ENCODE assay signal across 14 mouse cellular contexts in the genomic region with DNA sequence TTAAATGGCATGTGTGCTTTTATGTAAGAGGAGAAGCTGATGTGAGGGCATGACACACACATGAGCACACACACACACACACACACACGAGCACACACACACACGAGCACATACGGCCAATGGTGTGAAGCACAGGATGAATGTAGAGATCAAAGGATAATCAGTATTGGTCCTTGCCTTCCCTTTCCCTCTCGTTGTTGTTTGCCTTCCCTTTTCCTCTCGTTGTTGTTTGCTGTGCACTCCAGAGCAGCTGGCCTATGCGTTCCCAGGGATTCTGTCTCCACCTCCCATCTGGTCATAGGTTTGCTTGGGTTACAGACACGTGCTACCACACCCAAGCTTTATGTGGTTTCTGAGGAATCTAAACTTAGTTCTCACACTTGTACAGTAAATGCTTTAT.
DNase-seq lines count a peak whose midpoint lies in the region; ATAC-seq lines count a peak whose summit lies in the region.
"Had no signal": no experiment of that assay in that cellular context is flagged by ENCODE, and none has a peak within 500 bp of the region (broad histone marks: within the 10 kb centered on the region; RNA-seq: fewer than 3 reads in every experiment).

No protein-coding gene starts in this region.

- H3K9ac ChIP-seq in forebrain, embryonic 11.5 days (ENCODE audit: low read length): no peak overlapping the region
- 0 out of 2 replicates have a peak overlapping the region, but pooled peaks have one; percentile 13 for H3K9ac ChIP-seq in neural tube, embryonic 12.5 days
- H3K9ac ChIP-seq in neural tube, embryonic 15.5 days (replicated peaks): no peak overlapping the region
- H3K9ac ChIP-seq in midbrain, embryonic 13.5 days (replicated peaks): 0 out of 2 replicates have a peak overlapping the region, but pooled peaks have one; percentile 23
- H3K9ac ChIP-seq: liver, embryonic 13.5 days had no signal

- H3K27ac ChIP-seq in forebrain, embryonic 11.5 days (ENCODE audit: low read depth, low read length): no peak overlapping the region
- H3K27ac ChIP-seq in forebrain, embryonic 10.5 days: no peak overlapping the region
- no peak overlapping the region for H3K27ac ChIP-seq in neural tube, embryonic 12.5 days
- no peak overlapping the region for H3K27ac ChIP-seq in neural tube, embryonic 15.5 days (replicated peaks)
- H3K27ac ChIP-seq in midbrain, embryonic 13.5 days: peak overlapping the region; percentile 47; the same call in 1 of the 2 replicates
- H3K27ac ChIP-seq: liver, embryonic 13.5 days had no signal

- no peak overlapping the region for H3K4me2 ChIP-seq in forebrain, embryonic 11.5 days (ENCODE audit: low read depth, low read length, severe bottlenecking)
- no peak overlapping the region for H3K4me2 ChIP-seq in neural tube, embryonic 12.5 days (replicated peaks)
- H3K4me2 ChIP-seq in neural tube, embryonic 15.5 days: no peak overlapping the region
- no peak overlapping the region for H3K4me2 ChIP-seq in midbrain, embryonic 13.5 days (replicated peaks)
- H3K4me2 ChIP-seq: heart, embryonic 11.5 days; liver, embryonic 13.5 days had no signal

- no peaks in the 10 kb centered on the region for H3K27me3 ChIP-seq in forebrain, embryonic 11.5 days (ENCODE audit: control insufficient read depth, insufficient read depth, low read length)
- H3K27me3 ChIP-seq in forebrain, embryonic 10.5 days (ENCODE audit: poor library complexity, severe bottlenecking): peaks cover 5% of the 10 kb centered on the region; the same call in 1 of the 2 replicates
- no peaks in the 10 kb centered on the region for H3K27me3 ChIP-seq in neural tube, embryonic 12.5 days (replicated peaks)
- H3K27me3 ChIP-seq in neural tube, embryonic 15.5 days (replicated peaks): no peaks in the 10 kb centered on the region
- H3K27me3 ChIP-seq in midbrain, embryonic 13.5 days: no peaks in the 10 kb centered on the region
- H3K27me3 ChIP-seq: liver, embryonic 13.5 days; Patski had no signal

- H3K4me3 ChIP-seq in forebrain, embryonic 11.5 days (ENCODE audit: low read depth, low read length): no peak overlapping the region
- H3K4me3 ChIP-seq in forebrain, embryonic 10.5 days: no peak overlapping the region
- no peak overlapping the region for H3K4me3 ChIP-seq in neural tube, embryonic 12.5 days
- no peak overlapping the region for H3K4me3 ChIP-seq in neural tube, embryonic 15.5 days (replicated peaks)
- no peak overlapping the region for H3K4me3 ChIP-seq in midbrain, embryonic 13.5 days (replicated peaks)
- H3K4me3 ChIP-seq: liver, embryonic 13.5 days had no signal

- 63% methylated on average over 7 of the region's 7 CpGs for WGBS in forebrain, embryonic 11.5 days
- 63% methylated on average over 7 of the region's 7 CpGs for whole genome bisulfite sequencing in forebrain, embryonic 10.5 days
- WGBS in neural tube, embryonic 12.5 days: 42% methylated on average over 7 of the region's 7 CpGs
- WGBS in neural tube, embryonic 15.5 days: 37% methylated on average over 7 of the region's 7 CpGs
- WGBS in midbrain, embryonic 13.5 days: 48% methylated on average over 7 of the region's 7 CpGs

- no peak for ATAC-seq in forebrain, embryonic 11.5 days (replicated peaks; ENCODE audit: low FRiP score)
- no peak for ATAC-seq in neural tube, embryonic 12.5 days (ENCODE audit: low FRiP score, low read depth)
- ATAC-seq in neural tube, embryonic 15.5 days (ENCODE audit: low FRiP score): no peak
- ATAC-seq in midbrain, embryonic 13.5 days: no peak
- ATAC-seq: inflammation-experienced regulatory T-cells, adult 6 months; Patski had no signal

- H3K36me3 ChIP-seq in forebrain, embryonic 11.5 days (ENCODE audit: control insufficient read depth, insufficient read depth, low read length): no peaks in the 10 kb centered on the region
- H3K36me3 ChIP-seq in forebrain, embryonic 10.5 days (replicated peaks): no peaks in the 10 kb centered on the region
- H3K36me3 ChIP-seq in neural tube, embryonic 12.5 days: no peaks in the 10 kb centered on the region
- no peaks in the 10 kb centered on the region for H3K36me3 ChIP-seq in neural tube, embryonic 15.5 days
- no peaks in the 10 kb centered on the region for H3K36me3 ChIP-seq in midbrain, embryonic 13.5 days
- H3K36me3 ChIP-seq: liver, embryonic 13.5 days had no signal

- no peaks in the 10 kb centered on the region for H3K9me3 ChIP-seq in forebrain, embryonic 11.5 days (ENCODE audit: control insufficient read depth, low read length)
- peaks cover 3% of the 10 kb centered on the region; the same call in 1 of the 2 replicates for H3K9me3 ChIP-seq in forebrain, embryonic 10.5 days
- no peaks in the 10 kb centered on the region for H3K9me3 ChIP-seq in neural tube, embryonic 12.5 days
- H3K9me3 ChIP-seq in neural tube, embryonic 15.5 days (replicated peaks): no peaks in the 10 kb centered on the region
- H3K9me3 ChIP-seq in midbrain, embryonic 13.5 days: no peaks in the 10 kb centered on the region
- H3K9me3 ChIP-seq: liver, embryonic 13.5 days had no signal

- 0 out of 2 replicates have a peak, but pooled peaks cover 7% of the 10 kb centered on the region for H3K4me1 ChIP-seq in forebrain, embryonic 11.5 days (replicated peaks; ENCODE audit: control insufficient read depth, insufficient read depth, low read length)
- peaks cover 44% of the 10 kb centered on the region for H3K4me1 ChIP-seq in forebrain, embryonic 10.5 days
- peaks cover 16% of the 10 kb centered on the region for H3K4me1 ChIP-seq in neural tube, embryonic 12.5 days
- peaks cover 44% of the 10 kb centered on the region for H3K4me1 ChIP-seq in neural tube, embryonic 15.5 days
- peaks cover 59% of the 10 kb centered on the region for H3K4me1 ChIP-seq in midbrain, embryonic 13.5 days (replicated peaks)
- H3K4me1 ChIP-seq: liver, embryonic 13.5 days had no signal

- DNase-seq in forebrain, embryonic 11.5 days (ENCODE audit: low spot score): peak; percentile 34
- DNase-seq in forebrain, embryonic 10.5 days (ENCODE audit: extremely low spot score, low spot score): no peak
- DNase-seq in thymus, postnatal 4 days: peak; percentile 19
- no peak for DNase-seq in gastrocnemius, postnatal 4 days (ENCODE audit: low spot score in 2 of 2)
- DNase-seq in embryo, embryonic 9.5 days (ENCODE audit: extremely low spot score): no peak
- DNase-seq: cerebellum, postnatal 25 days; liver, embryonic 13.5 days; right cerebral cortex, postnatal 14 days had no signal

Comparison
In these comparisons a context has a peak if more than half of its experiments do, and no peak if none do; other contexts are left out.
1. DNase-seq: peak in forebrain, embryonic 11.5 days (single experiment) and thymus, postnatal 4 days (single experiment); none in forebrain, embryonic 10.5 days (single experiment), gastrocnemius, postnatal 4 days (0 of 2) and embryo, embryonic 9.5 days (single experiment).
2. H3K9ac ChIP-seq: peak in neural tube, embryonic 12.5 days (single experiment) and midbrain, embryonic 13.5 days (single experiment); none in forebrain, embryonic 11.5 days (single experiment) and neural tube, embryonic 15.5 days (single experiment).